Mouse (Mus musculus) adrenal gland (tissue): Measurements from ENCODE around the gene Magea6.
"Not testable (repeated sequence)": the region's sequence is repeated elsewhere in the genome, so short reads cannot be mapped to it uniquely, and the experiment has no call there.

Experiments used
- intact Hi-C: fragments of 180-260 bp; cut with DNase I; formaldehyde crosslinking; loops from one replicate; pipeline ENCODE4 v1.15.1; 2025
- long read RNA-seq, 2 experiments: library from polyadenylated mRNA; unstranded; transcript quantifications; one replicate each; pipeline ENCODE4 v2.0.0; 2020; ENCODE audit warnings: borderline replicate concordance in 1 of 2; ENCODE audit not compliant: insufficient replicate concordance in 1 of 2

The Magea6 gene
- long read RNA-seq, experiment 1: 0 reads
- long read RNA-seq, experiment 2: 0 reads

DNA sequence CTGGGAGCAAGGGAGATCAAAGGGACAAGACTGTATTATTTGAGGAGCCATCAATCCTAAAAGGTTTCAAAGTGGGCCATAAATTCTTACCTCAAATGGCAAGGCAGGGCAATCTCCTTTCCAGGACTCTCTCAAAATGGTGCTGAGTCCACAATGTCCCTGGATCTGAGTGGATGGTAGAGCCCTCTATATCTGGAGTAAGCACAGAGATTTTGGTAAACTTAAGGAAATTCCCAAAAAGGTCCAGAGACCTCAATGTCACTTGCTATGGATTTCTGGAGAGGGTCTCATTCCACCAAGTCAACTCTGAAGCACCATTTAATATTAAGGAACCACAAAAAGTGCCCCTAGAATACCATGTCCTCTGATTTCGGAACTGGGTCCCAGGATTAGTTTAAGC is at the start of gene Magea6:
TSS of gene Magea6 (minus strand) at position 101 of the 400 bp plus-strand sequence.
- intact Hi-C loops: not testable (repeated sequence)

DNA sequence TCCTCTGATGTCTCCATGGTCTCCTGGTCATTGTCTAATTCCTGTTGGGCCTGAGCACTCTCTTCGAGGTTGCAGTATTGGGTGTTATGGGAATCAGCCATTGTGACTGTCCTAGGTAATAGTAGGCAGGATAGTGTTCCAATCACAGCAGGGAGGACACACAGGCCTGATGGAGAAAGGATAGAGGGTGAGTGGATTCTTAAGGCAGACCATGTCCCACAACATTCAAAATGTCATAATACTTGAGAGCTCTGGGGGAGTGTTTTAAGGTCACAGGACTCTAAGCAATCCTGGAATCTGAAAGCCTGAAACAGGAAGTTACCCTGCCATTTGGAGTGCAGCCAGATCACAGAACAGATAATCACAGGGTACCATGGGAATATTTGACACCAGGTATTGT is 13.6 kb upstream of the Magea6 start, which contains the start of gene Magea3:
TSS of gene Magea3 (minus strand) at position 101 of the 400 bp plus-strand sequence.
- intact Hi-C loops: not testable (repeated sequence)

DNA sequence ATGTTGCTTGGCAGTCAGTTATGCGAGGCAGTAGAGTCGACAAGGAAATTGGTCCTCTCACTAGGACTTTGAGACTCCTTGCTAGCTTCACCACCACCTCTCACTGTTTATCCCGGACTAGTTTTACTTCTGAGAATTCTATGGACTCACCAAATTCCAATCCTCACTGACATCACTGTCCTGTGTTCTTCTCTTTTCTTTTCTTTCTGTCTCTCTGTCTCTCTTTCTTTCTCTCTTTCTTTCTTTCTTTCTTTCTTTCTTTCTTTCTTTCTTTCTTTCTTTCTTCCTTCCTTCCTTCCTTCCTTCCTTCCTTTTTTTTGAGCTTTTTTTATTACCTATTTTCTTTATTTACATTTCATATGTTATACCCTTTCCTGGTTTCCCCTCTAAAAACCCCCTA is 45.6 kb downstream of the Magea6 start, which contains the start of gene Cldn34b1:
TSS of gene Cldn34b1 (minus strand) at position 101 of the 400 bp plus-strand sequence.
- intact Hi-C loops: not testable (repeated sequence)
